Mouse (Mus musculus) G1E-ER4 (cell line): ENCODE measurements around the gene Fam181a. TPM values are rescaled to one million over a fixed set of nuclear protein-coding genes. Genes with fewer than 3 reads are reported as not detected.

Experiments used
- GATA1 ChIP-seq: IDR thresholded peaks from one replicate; pipeline ENCODE4 v1.8.0; 2012; ENCODE audit warnings: low read length, inconsistent platforms
- polyA plus RNA-seq: library from polyadenylated mRNA; stranded (reverse); fragments of >175 nt; gene quantifications from 2 replicates; pipeline ENCODE4 v1.2.3, GENCODE M21; 2012

Fam181a gene
- polyA plus RNA-seq, 1 experiment = not detected

DNA sequence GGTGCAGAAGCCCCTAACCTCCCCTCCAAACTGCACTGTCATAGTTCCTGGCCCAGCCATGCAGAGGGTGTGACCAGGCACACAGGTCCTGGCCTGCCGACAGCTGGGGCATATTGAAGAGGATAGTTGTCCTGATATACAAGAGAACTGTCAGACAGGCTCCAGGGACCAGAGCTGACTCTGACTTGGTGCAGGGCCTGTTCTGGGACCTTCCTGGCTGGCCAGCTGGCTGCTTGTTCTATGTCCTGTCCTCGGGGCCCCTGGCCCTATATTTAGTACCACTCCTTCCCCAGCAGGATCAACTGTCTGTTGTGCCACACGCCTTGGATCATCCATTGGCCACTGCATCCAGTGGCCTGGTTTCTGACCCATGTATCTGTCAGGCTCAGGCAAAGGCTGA lies 51.6 kb downstream of the Fam181a start:
- no peak for TF ChIP-seq GATA1

Other genes with a start within 250 kb of the Fam181a start
- not detected in 2 replicates for gene Prima1, start 68.8 kb upstream of the Fam181a start, polyA plus RNA-seq
- not detected in 2 replicates for gene Asb2, start 45.0 kb downstream of the Fam181a start, polyA plus RNA-seq
- 2.7 and 3.7 TPM in 2 replicates for gene Otub2, start 77.7 kb downstream of the Fam181a start, polyA plus RNA-seq
- not detected in 2 replicates for gene 9330161L09Rik, start 96.8 kb downstream of the Fam181a start, polyA plus RNA-seq
- 19.2 and 50.5 TPM in 2 replicates for gene Ddx24, start 114.9 kb downstream of the Fam181a start, polyA plus RNA-seq
- 9.2 and 18.2 TPM in 2 replicates for gene Ifi27, start 123.2 kb downstream of the Fam181a start, polyA plus RNA-seq
- gene Ifi27l2a, start 132.7 kb downstream of the Fam181a start, polyA plus RNA-seq = 0.97 and 1.1 TPM in 2 replicates
- not detected in 2 replicates for gene Ifi27l2b, start 146.2 kb downstream of the Fam181a start, polyA plus RNA-seq
- not detected in 2 replicates for gene Ppp4r4, start 221.3 kb downstream of the Fam181a start, polyA plus RNA-seq